Comparison of ENCODE assay signal across 26 mouse cellular contexts in genomic region chr2:90659016-90659415, GRCm38 (mm10). TPM values are rescaled to one million over a fixed set of nuclear protein-coding genes. Genes with fewer than 3 reads are reported as not detected.
DNase-seq lines count a peak whose midpoint lies in the region; ATAC-seq and TF ChIP-seq lines count a peak whose summit lies in the region.
"Had no signal": no experiment of that assay in that cellular context is flagged by ENCODE, and none has a peak within 500 bp of the region (broad histone marks: within the 10 kb centered on the region; RNA-seq: fewer than 3 reads in every experiment).

No protein-coding gene starts in this region.

- TF ChIP-seq EP300 in liver, postnatal 0 days (IDR thresholded peaks at IDR 0.05; ENCODE audit: low read depth), result no peak

- no peak overlapping the region for H3K9ac ChIP-seq in liver, postnatal 0 days (replicated peaks)
- H3K9ac ChIP-seq in liver, embryonic 11.5 days (ENCODE audit: low read depth, low read length), result no peak overlapping the region
- H3K9ac ChIP-seq in liver, embryonic 13.5 days, result no peak overlapping the region
- H3K9ac ChIP-seq in kidney, embryonic 16.5 days (replicated peaks; ENCODE audit: low read length), result no peak overlapping the region
- H3K9ac ChIP-seq: embryonic facial prominence, embryonic 13.5 days; embryonic facial prominence, embryonic 15.5 days; forebrain, embryonic 12.5 days had no signal

- no peaks in the 10 kb centered on the region for H3K9me3 ChIP-seq in liver, postnatal 0 days (ENCODE audit: low read length)
- no peaks in the 10 kb centered on the region for H3K9me3 ChIP-seq in liver, embryonic 11.5 days (ENCODE audit: control insufficient read depth, low read length)
- no peaks in the 10 kb centered on the region for H3K9me3 ChIP-seq in liver, embryonic 13.5 days (replicated peaks)
- H3K9me3 ChIP-seq in kidney, embryonic 16.5 days (ENCODE audit: low read length), result no peaks in the 10 kb centered on the region
- H3K9me3 ChIP-seq: embryonic facial prominence, embryonic 13.5 days; embryonic facial prominence, embryonic 15.5 days; forebrain, embryonic 10.5 days; forebrain, embryonic 12.5 days had no signal

- peak; percentile 56 for DNase-seq in liver
- no peak for DNase-seq in liver, postnatal 0 days
- DNase-seq in liver, embryonic 11.5 days (ENCODE audit: low spot score), result peak; percentile 15
- no peak for DNase-seq in liver, embryonic 13.5 days
- no peak for DNase-seq in kidney, postnatal 4 days
- DNase-seq in urinary bladder, postnatal 10 days (ENCODE audit: low spot score), result no peak
- DNase-seq: adrenal gland, adult 2 months; adrenal gland, postnatal 10 days; adrenal gland, postnatal 25 days; cerebellum, adult 11 months; cerebellum, adult 18-20 months; cerebellum, adult 8-10 months; cerebellum, adult 9-11 months; cerebellum, postnatal 14 days; cerebellum, postnatal 36 days; embryo, embryonic 11 days had no signal

- H3K4me2 ChIP-seq in liver, postnatal 0 days (ENCODE audit: low read depth, low read length), result no peak overlapping the region
- H3K4me2 ChIP-seq in liver, embryonic 11.5 days, result no peak overlapping the region
- no peak overlapping the region for H3K4me2 ChIP-seq in liver, embryonic 13.5 days
- no peak overlapping the region for H3K4me2 ChIP-seq in kidney, embryonic 16.5 days (replicated peaks; ENCODE audit: low read depth, low read length)
- H3K4me2 ChIP-seq: embryonic facial prominence, embryonic 13.5 days; embryonic facial prominence, embryonic 15.5 days; forebrain, embryonic 12.5 days had no signal

- no peaks in the 10 kb centered on the region for H3K36me3 ChIP-seq in liver, postnatal 0 days (replicated peaks; ENCODE audit: insufficient read depth, low read length)
- no peaks in the 10 kb centered on the region for H3K36me3 ChIP-seq in liver, embryonic 11.5 days (ENCODE audit: control insufficient read depth, insufficient read depth, low read length)
- no peaks in the 10 kb centered on the region for H3K36me3 ChIP-seq in liver, embryonic 13.5 days
- H3K36me3 ChIP-seq in kidney, embryonic 16.5 days (ENCODE audit: insufficient read depth, low read length), result no peaks in the 10 kb centered on the region
- H3K36me3 ChIP-seq: embryonic facial prominence, embryonic 13.5 days; embryonic facial prominence, embryonic 15.5 days; forebrain, embryonic 10.5 days; forebrain, embryonic 12.5 days had no signal

- no peak overlapping the region for H3K4me3 ChIP-seq in liver, postnatal 0 days (ENCODE audit: low read depth, low read length)
- H3K4me3 ChIP-seq in liver, embryonic 11.5 days (ENCODE audit: low read depth, low read length), result no peak overlapping the region
- H3K4me3 ChIP-seq in liver, embryonic 13.5 days (replicated peaks), result no peak overlapping the region
- no peak overlapping the region for H3K4me3 ChIP-seq in kidney, embryonic 16.5 days (ENCODE audit: low read length)
- H3K4me3 ChIP-seq: embryonic facial prominence, embryonic 13.5 days; embryonic facial prominence, embryonic 15.5 days; erythroblast, embryonic 14.5 days; forebrain, embryonic 10.5 days; forebrain, embryonic 12.5 days had no signal

- 87% methylated on average over 1 of the region's 1 CpGs for WGBS in liver, postnatal 0 days (ENCODE audit: insufficient replicate concordance)
- WGBS in liver, embryonic 11.5 days, result 78% methylated on average over 1 of the region's 1 CpGs
- 67% methylated on average over 1 of the region's 1 CpGs for WGBS in liver, embryonic 13.5 days (ENCODE audit: insufficient replicate concordance)
- 90% methylated on average over 1 of the region's 1 CpGs for WGBS in kidney, embryonic 16.5 days

- no peak for TF ChIP-seq CTCF in liver, postnatal 0 days (IDR thresholded peaks at IDR 0.05; ENCODE audit: low read depth)

- no peak overlapping the region for H3K27ac ChIP-seq in liver, postnatal 0 days (ENCODE audit: low read depth)
- H3K27ac ChIP-seq in liver, embryonic 11.5 days (ENCODE audit: low read depth, low read length), result no peak overlapping the region
- H3K27ac ChIP-seq in liver, embryonic 13.5 days, result peak overlapping the region; percentile 92
- H3K27ac ChIP-seq in kidney, embryonic 16.5 days (ENCODE audit: low read length), result no peak overlapping the region
- H3K27ac ChIP-seq: embryonic facial prominence, embryonic 13.5 days; embryonic facial prominence, embryonic 15.5 days; forebrain, embryonic 10.5 days; forebrain, embryonic 12.5 days had no signal

- no peak for ATAC-seq in liver, postnatal 0 days
- ATAC-seq in liver, embryonic 11.5 days (replicated peaks; ENCODE audit: low FRiP score), result no peak
- ATAC-seq in liver, embryonic 13.5 days (ENCODE audit: low read depth), result no peak
- no peak for ATAC-seq in kidney, embryonic 16.5 days (ENCODE audit: low FRiP score, low TSS enrichment)
- ATAC-seq: activated CD4-positive, CD25-positive, alpha-beta regulatory T cell, adult 4 months; forebrain, embryonic 14.5 days; forebrain, embryonic 16.5 days; Patski had no signal

- H3K27me3 ChIP-seq in liver, postnatal 0 days (ENCODE audit: insufficient read depth, low read length), result no peaks in the 10 kb centered on the region
- H3K27me3 ChIP-seq in liver, embryonic 11.5 days (replicated peaks; ENCODE audit: control insufficient read depth, insufficient read depth, low read length), result no peaks in the 10 kb centered on the region
- no peaks in the 10 kb centered on the region for H3K27me3 ChIP-seq in liver, embryonic 13.5 days
- no peaks in the 10 kb centered on the region for H3K27me3 ChIP-seq in kidney, embryonic 16.5 days (ENCODE audit: insufficient read depth, low read length)
- H3K27me3 ChIP-seq: embryonic facial prominence, embryonic 13.5 days; embryonic facial prominence, embryonic 15.5 days; forebrain, embryonic 12.5 days; Patski had no signal

- peaks cover 23% of the 10 kb centered on the region for H3K4me1 ChIP-seq in liver, postnatal 0 days (ENCODE audit: insufficient read depth)
- peaks cover 22% of the 10 kb centered on the region for H3K4me1 ChIP-seq in liver, embryonic 11.5 days (replicated peaks; ENCODE audit: control insufficient read depth, insufficient read depth, low read length)
- H3K4me1 ChIP-seq in liver, embryonic 13.5 days (replicated peaks), result peaks cover 46% of the 10 kb centered on the region
- no peaks in the 10 kb centered on the region for H3K4me1 ChIP-seq in kidney, embryonic 16.5 days (ENCODE audit: insufficient read depth, low read length)
- H3K4me1 ChIP-seq: embryonic facial prominence, embryonic 15.5 days; forebrain, embryonic 12.5 days had no signal

RNA-seq across cellular contexts. Expression of gene Nup160, which starts 18.0 kb away (rescaled TPM):
- 9.0 and 10.2 TPM in 2 replicates for polyA plus RNA-seq in liver, postnatal 0 days (2015; fragmentation: Nextera tagmentation; extraction: Ambion mirVana)
- polyA plus RNA-seq in liver, embryonic 11.5 days (2014; fragmentation: Nextera tagmentation; extraction: Ambion mirVana), result 83.8 and 88.0 TPM in 2 replicates
- 35.1 and 44.0 TPM in 2 replicates for polyA plus RNA-seq in liver, embryonic 13.5 days (2015; fragmentation: Nextera tagmentation; extraction: Ambion mirVana)
- polyA plus RNA-seq in kidney, embryonic 16.5 days (2015; fragmentation: Nextera tagmentation; extraction: Ambion mirVana), result 45.6 and 49.6 TPM in 2 replicates

Comparison
In these comparisons a context has a peak if more than half of its experiments do, and no peak if none do; other contexts are left out.
1. DNase-seq: peak in liver (single experiment) and liver, embryonic 11.5 days (single experiment); none in liver, postnatal 0 days (single experiment), liver, embryonic 13.5 days (single experiment), kidney, postnatal 4 days (0 of 2) and urinary bladder, postnatal 10 days (single experiment).